Mouse (Mus musculus): ENCODE results near the gene Aldob. TPM values are rescaled to one million over a fixed set of nuclear protein-coding genes. Genes with fewer than 3 reads are reported as not detected.
A peak's percentile ranks its signal among the peaks of the same experiment; 100 is the strongest.
"Not testable (repeated sequence)": the region's sequence is repeated elsewhere in the genome, so short reads cannot be mapped to it uniquely, and the experiment has no call there.

Aldob gene
- polyA plus RNA-seq, 1 experiment: 2.5 TPM

DNA sequence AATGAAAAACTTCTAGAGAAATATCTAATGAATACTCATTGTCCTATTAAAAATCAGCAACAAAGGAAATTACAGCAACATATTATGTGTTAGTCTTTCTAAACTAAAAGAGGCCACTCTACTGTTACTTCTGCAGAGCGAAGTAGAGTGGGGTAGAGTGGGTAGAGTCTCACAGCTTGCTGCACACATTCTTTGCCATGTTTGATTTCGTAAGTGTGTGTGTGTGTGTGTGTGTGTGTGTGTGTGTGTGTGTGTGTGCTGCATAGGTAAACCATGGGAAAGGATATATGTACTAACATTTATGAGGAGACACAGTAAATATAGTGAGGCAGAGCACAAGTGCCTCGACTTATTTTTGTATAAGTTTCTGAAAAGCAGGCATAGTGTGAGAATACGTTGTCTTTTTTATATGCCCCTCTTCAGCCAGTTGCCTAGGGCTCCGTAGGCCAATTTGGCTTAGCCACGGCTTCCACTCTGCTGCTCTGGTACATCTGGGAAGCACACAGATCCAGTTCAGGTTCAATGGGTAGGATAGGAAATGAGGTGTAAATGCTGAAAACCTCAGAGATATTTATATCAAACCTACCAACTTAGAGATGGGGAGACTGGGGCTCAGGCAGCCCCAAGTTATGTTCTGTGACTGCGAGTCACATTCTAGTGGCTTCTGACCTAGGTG is 1.7 kb downstream of the Aldob start:
- H3K27ac ChIP-seq (replicated peaks; ENCODE audit: low read depth, low read length): no peak overlapping the region
- H3K4me3 ChIP-seq (ENCODE audit: insufficient read depth, low read depth, low read length): no peak overlapping the region
- no peaks in the 10 kb centered on the region for H3K4me1 ChIP-seq (ENCODE audit: control insufficient read depth, insufficient read depth, insufficient read length, low read length)

DNA sequence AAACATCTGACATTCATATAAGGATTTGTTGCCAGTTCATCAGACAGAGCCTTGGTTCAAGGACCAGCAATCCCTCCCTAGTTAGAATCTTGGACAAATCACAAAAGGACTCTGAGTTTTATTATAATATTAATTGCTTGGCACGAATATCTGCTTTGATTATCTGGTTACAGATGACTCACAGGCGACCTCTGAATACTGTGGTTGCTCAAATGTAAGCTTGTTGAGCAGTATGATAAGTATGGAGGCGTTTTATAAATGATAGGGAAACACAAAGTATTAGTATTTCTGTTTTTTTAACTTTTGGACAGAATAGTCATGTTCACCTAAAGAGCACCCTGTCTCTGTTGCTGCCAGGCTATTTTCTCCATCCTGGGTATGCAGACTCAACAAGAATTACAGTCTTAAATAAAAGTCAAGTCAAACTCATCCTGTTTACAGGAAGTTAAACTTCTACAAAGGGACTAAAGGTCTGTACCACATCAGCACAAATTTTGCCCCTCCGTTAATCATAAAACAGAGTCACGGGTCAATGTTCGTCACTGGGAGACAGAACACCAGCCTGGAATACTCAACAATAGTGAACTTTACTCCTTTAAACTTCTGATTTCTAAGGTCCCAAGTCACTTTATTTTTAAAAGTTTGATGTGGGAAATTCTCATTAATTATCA is 2.3 kb downstream of the Aldob start:
- no peak overlapping the region for H3K27ac ChIP-seq (replicated peaks; ENCODE audit: low read depth, low read length)
- no peak overlapping the region for H3K4me3 ChIP-seq (ENCODE audit: insufficient read depth, low read depth, low read length)
- H3K4me1 ChIP-seq (ENCODE audit: control insufficient read depth, insufficient read depth, insufficient read length, low read length): no peaks in the 10 kb centered on the region

DNA sequence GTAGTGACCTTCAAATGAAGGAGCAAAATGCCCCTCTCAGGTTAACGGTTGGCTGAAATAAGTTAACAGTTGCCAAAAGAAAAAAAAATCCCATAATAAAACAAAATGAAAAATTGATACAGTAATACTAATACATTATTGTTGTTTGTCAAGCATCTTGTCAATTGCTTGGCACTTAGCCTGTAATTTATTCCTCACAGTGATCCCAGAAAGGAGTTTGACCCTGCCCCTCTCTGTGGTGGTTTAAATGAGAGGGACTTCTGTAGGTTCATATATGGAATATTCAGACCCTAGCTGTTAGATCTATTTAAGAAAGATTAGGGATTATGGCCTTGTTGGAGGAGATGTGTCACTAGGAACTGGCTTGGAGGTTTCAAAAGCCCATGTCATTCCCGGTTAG is 3.3 kb downstream of the Aldob start:
- Histone ChIP-seq H3K4me1 (ENCODE audit: control insufficient read depth, insufficient read depth, insufficient read length, low read length) (no peaks in the 10 kb centered on the region), H3K4me3 (ENCODE audit: insufficient read depth, low read depth, low read length) (no peak overlapping the region), H3K27ac (replicated peaks; ENCODE audit: low read depth, low read length) (no peak overlapping the region)

DNA sequence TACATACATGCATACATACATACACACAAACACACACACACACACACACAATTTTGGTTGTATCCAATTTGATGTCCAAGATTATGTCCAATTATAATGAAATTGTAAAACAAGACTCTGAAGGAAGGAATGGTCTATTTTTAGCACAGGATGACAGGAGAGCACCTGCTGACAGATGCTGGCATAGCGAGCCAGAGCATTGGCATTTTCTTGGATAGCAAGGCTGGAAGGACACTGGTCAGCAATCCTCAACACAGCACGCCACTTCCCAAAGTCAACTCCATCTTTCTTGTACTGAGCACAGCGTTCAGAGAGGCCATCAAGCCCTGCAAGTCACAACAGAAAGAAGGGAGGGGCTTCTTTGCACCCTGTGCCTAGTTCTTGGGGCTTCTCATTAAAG is 8.4 kb downstream of the Aldob start:
- H3K27ac ChIP-seq (replicated peaks; ENCODE audit: low read depth, low read length): no peak overlapping the region
- H3K4me1 ChIP-seq (ENCODE audit: control insufficient read depth, insufficient read depth, insufficient read length, low read length): no peaks in the 10 kb centered on the region
- H3K4me3 ChIP-seq (ENCODE audit: insufficient read depth, low read depth, low read length): no peak overlapping the region

DNA sequence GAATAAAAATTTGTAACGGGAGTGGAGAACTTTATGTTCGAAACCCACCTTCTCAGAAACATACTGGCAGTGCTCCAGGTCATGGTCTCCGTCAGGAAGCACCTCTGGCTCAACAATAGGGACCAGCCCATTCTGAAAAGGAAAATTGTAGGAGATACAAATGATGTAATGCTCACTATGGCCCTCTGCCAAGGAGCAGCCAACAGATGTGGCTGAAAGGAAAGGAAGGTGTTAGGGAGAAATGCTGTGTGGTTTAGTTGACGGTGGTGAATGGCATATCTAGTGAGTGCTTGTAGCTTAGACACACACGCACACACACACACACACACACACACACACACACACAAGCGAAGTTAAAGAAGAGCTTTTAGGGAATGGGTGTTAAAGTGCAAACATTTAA is 9.7 kb downstream of the Aldob start:
- H3K4me1 ChIP-seq (ENCODE audit: control insufficient read depth, insufficient read depth, insufficient read length, low read length): no peaks in the 10 kb centered on the region
- no peak overlapping the region for H3K4me3 ChIP-seq (ENCODE audit: insufficient read depth, low read depth, low read length)
- no peak overlapping the region for H3K27ac ChIP-seq (replicated peaks; ENCODE audit: low read depth, low read length)

DNA sequence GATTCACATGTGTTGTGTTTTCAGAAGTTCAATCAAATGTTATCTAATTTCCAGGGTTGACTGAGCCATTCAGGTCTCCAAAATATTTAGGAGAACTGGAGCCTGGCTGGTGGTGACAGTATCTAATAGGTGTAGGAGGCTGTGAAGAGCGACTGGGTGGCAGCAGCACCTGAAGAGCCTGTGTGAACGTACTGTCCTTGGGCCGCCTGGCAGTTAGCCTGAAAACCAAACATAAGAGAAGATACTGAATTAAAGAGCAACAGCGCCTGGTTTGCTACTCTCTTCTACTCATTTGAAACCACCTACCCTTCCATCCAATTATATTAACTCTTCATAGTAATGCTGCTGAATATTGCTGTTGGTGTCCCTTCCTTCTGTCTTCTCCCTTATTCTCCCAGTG is 12.7 kb downstream of the Aldob start:
- H3K4me1 ChIP-seq (ENCODE audit: control insufficient read depth, insufficient read depth, insufficient read length, low read length): no peaks in the 10 kb centered on the region
- H3K4me3 ChIP-seq (ENCODE audit: insufficient read depth, low read depth, low read length): no peak overlapping the region
- H3K27ac ChIP-seq (replicated peaks; ENCODE audit: low read depth, low read length): no peak overlapping the region

DNA sequence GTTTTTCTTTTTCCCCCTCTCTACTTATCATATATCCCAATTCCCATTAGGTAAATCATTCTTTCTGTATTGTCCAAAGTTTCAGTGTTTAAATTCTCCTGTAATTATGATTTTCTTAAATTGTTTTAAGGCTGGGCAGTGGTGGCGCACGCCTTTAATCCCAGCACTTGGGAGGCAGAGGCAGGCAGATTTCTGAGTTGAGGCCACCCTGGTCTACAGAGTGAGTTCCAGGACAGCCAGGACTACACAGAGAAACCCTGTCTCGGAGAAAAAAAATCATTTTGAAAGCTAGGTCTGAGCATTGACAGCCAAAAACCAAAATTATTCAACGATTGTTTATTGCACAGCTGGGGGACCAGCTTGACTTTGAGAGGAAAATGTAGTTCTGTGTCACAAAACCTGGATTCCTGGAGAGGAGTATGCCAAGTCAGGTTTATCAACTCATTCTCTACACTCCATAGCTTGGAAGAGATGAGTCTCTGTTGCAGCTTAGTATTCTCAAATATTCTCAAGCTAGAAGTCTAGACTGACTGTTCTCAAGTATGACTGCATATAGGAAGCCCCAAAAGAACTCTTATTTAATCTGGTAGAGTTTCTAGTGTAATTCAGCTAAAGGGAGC is 13.6 kb downstream of the Aldob start:
- no peak overlapping the region for H3K4me3 ChIP-seq (ENCODE audit: insufficient read depth, low read depth, low read length)
- H3K27ac ChIP-seq (replicated peaks; ENCODE audit: low read depth, low read length): no peak overlapping the region
- no peaks in the 10 kb centered on the region for H3K4me1 ChIP-seq (ENCODE audit: control insufficient read depth, insufficient read depth, insufficient read length, low read length)

DNA sequence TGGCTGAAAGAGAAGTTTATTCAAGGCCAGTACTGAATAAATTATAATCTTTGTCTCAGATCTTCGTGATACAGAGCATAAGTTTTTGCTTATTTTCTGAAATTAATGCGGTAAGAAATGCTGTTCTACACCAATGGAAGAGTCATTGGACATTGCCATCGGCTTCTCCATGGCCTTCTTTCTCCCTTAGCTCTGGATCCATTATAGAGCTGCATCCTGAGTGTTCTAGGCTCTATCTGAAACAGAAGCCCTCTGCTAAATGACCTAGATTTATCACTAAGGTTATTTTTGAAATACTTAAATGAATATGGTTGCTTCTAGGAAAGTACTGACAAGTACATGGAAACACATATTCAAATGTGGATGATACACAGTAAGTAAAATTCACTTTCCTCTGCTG is 14.3 kb downstream of the Aldob start:
- Histone ChIP-seq H3K4me1 (ENCODE audit: control insufficient read depth, insufficient read depth, insufficient read length, low read length) (no peaks in the 10 kb centered on the region), H3K4me3 (ENCODE audit: insufficient read depth, low read depth, low read length) (no peak overlapping the region), H3K27ac (replicated peaks; ENCODE audit: low read depth, low read length) (no peak overlapping the region)

DNA sequence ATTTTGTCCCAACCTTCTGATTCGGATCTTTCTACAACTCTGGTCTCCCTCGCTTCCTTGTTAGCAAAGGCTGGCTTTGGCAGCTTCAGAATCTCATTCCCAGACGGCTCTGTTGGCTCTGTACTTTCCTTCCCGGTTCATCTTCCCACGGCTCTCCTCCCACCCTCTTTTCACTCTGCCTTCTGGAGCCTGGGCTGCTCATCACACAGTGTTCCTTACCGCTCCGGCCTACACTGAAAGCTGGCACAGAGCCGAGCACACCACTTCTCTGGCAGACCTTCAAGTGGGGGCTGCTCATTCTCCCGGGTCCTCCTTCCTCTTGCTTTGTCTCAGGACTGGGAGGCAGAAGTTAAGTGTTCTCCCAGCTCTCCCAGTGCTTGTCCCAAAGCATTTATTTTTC is 26.8 kb downstream of the Aldob start:
- H3K27ac ChIP-seq (replicated peaks; ENCODE audit: low read depth, low read length): no peak overlapping the region
- peaks cover 6% of the 10 kb centered on the region for H3K4me1 ChIP-seq (ENCODE audit: control insufficient read depth, insufficient read depth, insufficient read length, low read length)
- peak overlapping the region; percentile 29; the same call in 1 of the 2 replicates for H3K4me3 ChIP-seq (ENCODE audit: insufficient read depth, low read depth, low read length)

DNA sequence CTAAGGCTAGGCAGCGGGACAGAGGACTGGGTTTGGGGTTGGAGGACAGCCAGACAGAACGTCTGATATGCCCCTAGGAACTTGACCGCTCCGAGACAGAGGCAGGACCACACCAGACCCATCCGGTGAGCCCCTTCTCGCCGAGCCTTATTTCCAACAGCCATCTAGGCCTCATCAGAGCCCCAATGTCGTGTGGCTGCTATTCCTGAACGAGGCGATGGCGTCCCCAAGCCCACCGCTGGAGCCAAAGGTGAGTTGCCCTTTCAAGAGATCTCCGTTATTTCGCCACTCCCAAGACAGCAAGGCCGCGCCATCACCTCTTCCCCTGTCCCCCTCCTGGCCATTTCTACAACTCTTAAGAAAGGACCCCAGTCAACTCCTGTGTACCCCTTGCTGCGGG is 28.0 kb downstream of the Aldob start:
- Histone ChIP-seq H3K4me3 (ENCODE audit: insufficient read depth, low read depth, low read length) (peak overlapping the region; percentile 85), H3K4me1 (ENCODE audit: control insufficient read depth, insufficient read depth, insufficient read length, low read length) (peaks cover 6% of the 10 kb centered on the region), H3K27ac (replicated peaks; ENCODE audit: low read depth, low read length) (peak overlapping the region; percentile 29; the same call in 1 of the 2 replicates)

DNA sequence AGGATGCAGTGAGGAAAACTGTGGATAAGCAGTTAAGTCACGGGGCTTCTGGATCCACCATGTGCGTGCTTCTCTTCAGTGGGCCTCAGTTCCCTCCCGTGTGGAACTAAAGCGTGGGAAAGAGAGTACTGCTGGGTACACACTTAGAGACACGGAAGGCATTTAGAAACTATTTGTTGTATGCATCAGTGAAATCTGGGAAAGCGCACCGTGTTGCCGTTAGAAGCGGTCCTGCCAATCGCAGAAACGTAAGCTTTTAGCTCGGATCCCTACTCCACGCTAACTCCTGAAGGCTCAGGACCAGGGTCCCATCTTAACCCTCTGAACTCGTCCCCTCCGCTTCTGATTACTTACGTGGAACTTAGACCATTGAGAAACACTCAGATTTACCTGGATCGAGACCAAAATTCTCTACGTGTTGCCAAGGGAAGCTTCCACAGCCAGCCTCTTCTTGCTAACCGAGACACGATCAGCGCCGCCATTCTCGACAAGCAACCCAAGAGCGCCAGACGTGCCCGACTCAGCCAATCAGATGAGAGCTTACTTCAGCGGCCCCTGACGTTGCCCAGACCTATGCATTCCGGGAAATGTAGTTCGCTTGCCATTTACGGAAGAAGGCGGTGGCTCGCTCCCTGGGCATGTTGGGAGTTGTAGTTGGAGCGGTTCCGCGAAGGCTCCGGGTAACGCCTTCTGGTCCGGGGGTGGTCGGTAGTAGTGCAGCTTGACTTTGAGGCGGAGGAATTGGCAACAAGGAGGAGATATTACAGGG is 28.6 kb downstream of the Aldob start, which contains the start of the genes Mrpl50 and Zfp189:
Gene Mrpl50 (minus strand): TSS at position 522 of the 769 bp plus-strand sequence.
Gene Zfp189 (plus strand): TSS at position 605 of the 769 bp plus-strand sequence.
- peak within 1 kb of the TSS; percentile 78 for H3K27ac ChIP-seq (replicated peaks; ENCODE audit: low read depth, low read length)
- peak within 1 kb of the TSS; percentile 85 for H3K4me3 ChIP-seq (ENCODE audit: insufficient read depth, low read depth, low read length)
- H3K4me1 ChIP-seq (ENCODE audit: control insufficient read depth, insufficient read depth, insufficient read length, low read length): peaks cover 6% of the 10 kb centered on the region

DNA sequence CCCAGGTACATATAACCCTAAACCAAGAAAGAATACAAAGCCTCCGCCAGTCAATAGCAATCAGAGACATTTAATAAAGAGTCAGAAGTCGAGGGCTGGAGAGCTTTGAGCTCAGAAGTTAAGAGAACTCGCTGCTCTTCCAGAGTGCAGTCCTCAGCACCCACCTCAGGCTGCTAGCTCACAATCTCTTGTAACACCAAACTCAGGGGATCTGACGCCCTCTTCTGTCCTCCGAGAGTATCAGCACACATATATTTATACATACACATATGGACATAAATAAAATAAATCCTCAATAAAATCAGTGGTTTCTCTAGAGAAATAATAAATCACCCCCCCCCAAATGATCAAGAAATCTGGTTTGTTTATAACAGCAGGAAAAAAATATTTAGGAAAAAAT is 29.9 kb downstream of the Aldob start:
- Histone ChIP-seq H3K4me3 (ENCODE audit: insufficient read depth, low read depth, low read length) (no peak overlapping the region), H3K27ac (replicated peaks; ENCODE audit: low read depth, low read length) (no peak overlapping the region), H3K4me1 (ENCODE audit: control insufficient read depth, insufficient read depth, insufficient read length, low read length) (peaks cover 6% of the 10 kb centered on the region)

DNA sequence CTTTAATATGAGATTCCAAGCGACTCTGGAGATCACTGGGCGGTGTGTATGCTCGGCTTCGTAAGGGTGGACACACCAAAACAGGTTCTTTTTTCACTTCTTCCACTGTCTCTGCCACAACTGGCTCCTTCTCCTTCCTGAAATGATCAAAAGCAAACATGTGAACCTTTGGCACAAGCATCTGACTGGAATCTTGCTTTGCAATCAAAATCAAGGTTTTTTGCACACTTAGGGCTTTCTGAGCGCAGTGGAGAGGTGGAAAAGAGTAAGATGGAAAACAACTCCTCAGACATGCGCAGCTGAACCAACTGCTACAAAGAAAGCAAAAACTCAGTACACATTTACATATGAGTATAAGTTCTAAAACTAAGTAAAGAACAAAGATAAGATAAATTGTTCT is 34.9 kb downstream of the Aldob start:
- Histone ChIP-seq H3K4me1 (ENCODE audit: control insufficient read depth, insufficient read depth, insufficient read length, low read length) (no peaks in the 10 kb centered on the region), H3K4me3 (ENCODE audit: insufficient read depth, low read depth, low read length) (no peak overlapping the region), H3K27ac (replicated peaks; ENCODE audit: low read depth, low read length) (no peak overlapping the region)

DNA sequence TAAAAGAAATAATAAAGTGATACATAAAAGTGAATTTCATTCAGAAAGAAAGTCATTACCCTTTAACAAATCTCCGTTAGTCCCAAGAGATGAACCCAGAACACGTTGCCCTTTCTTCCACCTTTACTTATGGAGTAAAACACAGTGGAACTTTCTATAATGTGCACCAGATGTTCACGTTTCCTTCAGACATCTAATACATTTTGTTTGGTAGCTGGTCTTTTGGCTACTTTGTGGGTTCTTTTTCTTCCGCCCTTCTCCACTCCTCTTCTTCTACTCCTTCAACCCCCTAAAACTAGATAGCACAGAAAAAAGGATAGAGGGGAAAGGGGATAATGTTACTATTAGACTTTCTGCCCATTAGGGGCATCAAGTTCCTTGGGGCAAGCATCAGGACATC is 36.7 kb downstream of the Aldob start:
- Histone ChIP-seq H3K4me3 (ENCODE audit: insufficient read depth, low read depth, low read length) (no peak overlapping the region), H3K4me1 (ENCODE audit: control insufficient read depth, insufficient read depth, insufficient read length, low read length) (no peaks in the 10 kb centered on the region), H3K27ac (replicated peaks; ENCODE audit: low read depth, low read length) (no peak overlapping the region)

DNA sequence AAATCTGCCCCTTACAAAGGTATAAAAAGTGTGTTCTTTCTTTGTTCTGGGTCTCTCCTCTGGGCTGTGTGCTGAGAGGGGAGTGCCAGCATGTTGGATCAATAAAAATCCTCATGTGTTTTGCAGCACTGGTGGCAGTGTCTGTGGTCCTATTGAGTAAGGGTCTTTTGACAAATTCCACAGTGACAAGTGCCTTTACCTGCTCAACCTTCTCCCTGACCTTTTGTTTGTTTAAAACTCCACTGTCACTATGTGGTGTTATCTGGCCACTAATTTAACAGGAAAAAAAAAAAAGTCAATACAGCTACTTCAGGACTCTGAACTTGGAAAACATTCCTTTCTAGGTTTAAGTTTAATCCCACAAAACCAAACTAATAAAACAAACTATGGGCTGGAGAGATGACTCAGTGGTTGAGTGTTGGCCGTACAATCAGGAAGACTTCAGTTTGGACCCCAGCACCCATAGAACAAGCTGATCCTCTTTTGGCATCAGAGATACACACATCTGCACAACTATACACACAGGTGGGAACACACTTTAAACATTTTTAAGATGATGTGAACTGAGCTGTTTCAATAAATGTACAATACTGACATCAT is 39.0 kb downstream of the Aldob start:
- not testable (repeated sequence) for H3K4me1 ChIP-seq (ENCODE audit: control insufficient read depth, insufficient read depth, insufficient read length, low read length); H3K27ac ChIP-seq (replicated peaks; ENCODE audit: low read depth, low read length); H3K4me3 ChIP-seq (ENCODE audit: insufficient read depth, low read depth, low read length)
